Mouse (Mus musculus): ENCODE results near the gene Duox2. TPM values are rescaled to one million over a fixed set of nuclear protein-coding genes. Genes with fewer than 3 reads are reported as not detected.
"Not testable (repeated sequence)": the region's sequence is repeated elsewhere in the genome, so short reads cannot be mapped to it uniquely, and the experiment has no call there.

The Duox2 gene
- 0.08 TPM in 1 of 2 replicates, not detected in the other for polyA plus RNA-seq (2015; fragmentation: Nextera tagmentation; extraction: Ambion mirVana)

GRCm38 (mm10) chr2:122298096-122298499 lies at the start of gene Duox2:
Gene Duox2 (minus strand): TSS chr2:122298449.
- Histone ChIP-seq H3K4me1 (replicated peaks) (peaks cover 39% of the 10 kb centered on the region), H3K36me3 (no peaks in the 10 kb centered on the region), H3K4me2 (replicated peaks) (peak within 1 kb of the TSS; percentile 67), H3K9me3 (no peaks in the 10 kb centered on the region), H3K27me3 (replicated peaks) (peaks cover 87% of the 10 kb centered on the region), H3K9ac (no peak within 1 kb of the TSS), H3K27ac (no peak within 1 kb of the TSS), H3K4me3 (replicated peaks) (peak within 1 kb of the TSS; percentile 29)
- WGBS, result 2% methylated on average over 13 of the region's 13 CpGs
- no peak for ATAC-seq

DNA sequence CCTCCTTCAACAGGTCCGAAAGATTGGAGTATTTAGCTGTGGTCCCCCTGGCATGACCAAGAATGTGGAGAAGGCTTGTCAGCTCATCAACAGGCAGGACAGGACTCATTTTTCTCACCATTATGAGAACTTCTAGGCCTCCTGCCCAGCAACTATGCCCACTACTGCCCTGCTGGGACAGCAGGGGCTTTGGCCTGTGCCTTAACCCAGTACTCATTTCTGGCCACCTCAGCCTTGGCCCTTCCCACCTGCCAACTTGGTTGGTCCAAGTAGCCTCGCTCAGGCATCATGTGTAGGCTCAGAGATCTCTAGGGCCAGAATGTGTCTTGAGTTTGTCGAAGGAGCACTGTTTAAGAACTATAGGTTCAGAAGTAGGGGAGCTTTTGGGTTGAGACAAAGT lies 49.0 kb upstream of the Duox2 start:
- Histone ChIP-seq H3K9me3 (no peaks in the 10 kb centered on the region), H3K27me3 (replicated peaks) (no peaks in the 10 kb centered on the region), H3K36me3 (no peaks in the 10 kb centered on the region), H3K4me1 (replicated peaks) (peaks cover 16% of the 10 kb centered on the region), H3K4me3 (replicated peaks) (no peak overlapping the region), H3K27ac (no peak overlapping the region), H3K9ac (no peak overlapping the region), H3K4me2 (replicated peaks) (no peak overlapping the region)
- ATAC-seq, result no peak
- 91% methylated on average over 3 of the region's 3 CpGs for WGBS

DNA sequence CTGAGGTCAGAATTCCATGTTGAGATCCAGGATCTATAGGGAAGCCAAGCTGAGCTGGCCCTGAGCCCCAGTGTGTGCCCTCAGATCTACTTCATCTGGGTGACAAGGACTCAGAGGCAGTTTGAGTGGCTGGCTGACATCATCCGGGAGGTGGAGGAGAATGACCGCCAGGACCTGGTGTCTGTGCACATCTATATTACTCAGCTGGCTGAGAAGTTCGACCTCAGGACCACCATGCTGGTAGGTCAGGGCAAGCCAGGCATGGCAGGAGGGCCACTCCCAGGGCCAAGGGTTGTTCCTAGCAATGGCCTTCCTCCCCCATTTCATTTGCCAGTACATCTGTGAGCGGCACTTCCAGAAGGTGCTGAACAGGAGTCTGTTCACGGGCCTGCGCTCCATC lies 47.9 kb upstream of the Duox2 start:
- WGBS, result 89% methylated on average over 6 of the region's 6 CpGs

DNA sequence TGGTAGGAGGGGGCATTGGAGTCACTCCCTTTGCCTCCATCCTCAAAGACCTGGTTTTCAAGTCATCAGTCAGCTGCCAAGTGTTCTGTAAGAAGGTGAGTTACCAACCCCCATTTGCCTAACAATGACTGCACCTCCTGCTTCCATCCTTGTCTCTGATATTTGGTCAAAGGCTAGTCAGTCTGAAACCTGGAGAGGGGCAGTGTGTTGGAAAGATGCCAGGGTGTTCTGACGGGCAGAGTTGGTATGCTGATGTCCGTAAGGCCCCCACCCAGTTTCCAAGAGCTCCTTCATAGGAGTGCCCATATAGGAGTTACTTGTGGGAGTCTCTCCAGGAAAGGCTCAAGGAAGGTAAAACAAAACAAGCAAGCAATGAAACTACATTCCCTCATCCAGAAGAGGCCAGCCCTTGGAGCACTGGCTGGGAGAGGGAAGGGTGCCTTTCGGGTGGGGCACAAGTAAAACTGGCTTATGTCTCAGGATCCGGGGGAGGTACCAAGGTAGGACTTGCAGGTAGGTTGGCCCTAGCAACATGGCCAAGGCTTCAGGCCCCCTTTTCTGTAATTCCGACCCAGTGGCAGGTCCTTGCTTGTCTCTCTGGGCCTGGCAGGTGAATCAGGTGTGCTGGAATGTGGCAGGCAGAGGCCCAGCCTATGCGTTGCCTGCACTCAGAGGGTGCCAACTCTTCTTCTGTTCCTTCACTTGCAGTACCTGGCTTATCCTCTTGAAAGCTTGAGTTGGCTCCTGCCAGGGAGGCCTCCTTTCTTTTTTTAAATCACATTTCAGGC lies 47.1 kb upstream of the Duox2 start:
- Histone ChIP-seq H3K4me2 (replicated peaks) (no peak overlapping the region), H3K9ac (no peak overlapping the region), H3K27me3 (replicated peaks) (no peaks in the 10 kb centered on the region), H3K36me3 (no peaks in the 10 kb centered on the region), H3K4me3 (replicated peaks) (no peak overlapping the region), H3K4me1 (replicated peaks) (peaks cover 16% of the 10 kb centered on the region), H3K9me3 (no peaks in the 10 kb centered on the region), H3K27ac (no peak overlapping the region)
- 76% methylated on average over 6 of the region's 6 CpGs for WGBS
- no peak for ATAC-seq

More for the DNA sequence above, 47.9 kb upstream of the Duox2 start:
- not testable (repeated sequence) for H3K4me2 ChIP-seq (replicated peaks); H3K27me3 ChIP-seq (replicated peaks); ATAC-seq; H3K9me3 ChIP-seq; H3K27ac ChIP-seq; H3K36me3 ChIP-seq; H3K4me3 ChIP-seq (replicated peaks); H3K9ac ChIP-seq
- H3K4me1 ChIP-seq (replicated peaks), result peaks cover 16% of the 10 kb centered on the region

GRCm38 (mm10) chr2:122337291-122337690 lies 39.0 kb upstream of the Duox2 start:
- Histone ChIP-seq H3K4me3 (replicated peaks) (no peak overlapping the region), H3K4me1 (replicated peaks) (no peaks in the 10 kb centered on the region), H3K36me3 (no peaks in the 10 kb centered on the region), H3K27ac (no peak overlapping the region), H3K4me2 (replicated peaks) (no peak overlapping the region), H3K27me3 (replicated peaks) (no peaks in the 10 kb centered on the region), H3K9ac (no peak overlapping the region), H3K9me3 (no peaks in the 10 kb centered on the region)
- no peak for ATAC-seq
- WGBS, result 66% methylated on average over 21 of the region's 21 CpGs

DNA sequence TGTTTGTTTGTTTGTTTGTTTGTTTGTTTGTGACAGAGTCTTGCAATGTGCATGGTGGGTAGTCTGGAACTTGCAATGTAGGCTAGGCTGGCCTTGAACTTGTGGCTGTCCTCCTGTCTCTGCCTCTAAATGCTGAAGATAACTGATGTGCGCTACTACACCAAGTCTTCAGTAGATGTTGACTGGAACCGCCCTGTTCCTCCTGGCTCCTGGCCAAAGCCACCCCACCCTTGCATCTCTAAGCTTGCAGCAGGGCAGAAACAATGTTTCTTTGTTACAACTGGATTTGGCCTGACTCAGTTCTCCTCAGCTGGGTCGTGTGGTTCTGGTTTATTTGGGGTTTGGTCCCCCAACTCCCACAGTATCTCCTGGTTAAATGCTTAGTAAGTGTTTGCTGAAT lies 35.9 kb upstream of the Duox2 start:
- peak; percentile 52; the same call in 1 of the 2 replicates for ATAC-seq
- no peaks in the 10 kb centered on the region for H3K9me3 ChIP-seq
- 56% methylated on average over 3 of the region's 3 CpGs for WGBS
- H3K4me2 ChIP-seq (replicated peaks), result no peak overlapping the region
- no peak overlapping the region for H3K9ac ChIP-seq
- no peak overlapping the region for H3K27ac ChIP-seq
- H3K27me3 ChIP-seq (replicated peaks), result no peaks in the 10 kb centered on the region
- no peaks in the 10 kb centered on the region for H3K4me1 ChIP-seq (replicated peaks)
- no peaks in the 10 kb centered on the region for H3K36me3 ChIP-seq
- no peak overlapping the region for H3K4me3 ChIP-seq (replicated peaks)

- H3K9ac ChIP-seq, result no peak overlapping the region
- no peak overlapping the region for H3K27ac ChIP-seq
- H3K36me3 ChIP-seq, result no peaks in the 10 kb centered on the region
- no peaks in the 10 kb centered on the region for H3K4me1 ChIP-seq (replicated peaks)
- WGBS, result 85% methylated on average over 3 of the region's 3 CpGs
- ATAC-seq, result no peak
- H3K4me2 ChIP-seq (replicated peaks), result no peak overlapping the region
- H3K9me3 ChIP-seq, result no peaks in the 10 kb centered on the region
- H3K4me3 ChIP-seq (replicated peaks), result no peak overlapping the region
- H3K27me3 ChIP-seq (replicated peaks), result no peaks in the 10 kb centered on the region
These were observed 34.0 kb upstream of the Duox2 start for GRCm38 (mm10) chr2:122332222-122332621.

- not testable (repeated sequence) for H3K4me1 ChIP-seq (replicated peaks); H3K4me3 ChIP-seq (replicated peaks); H3K36me3 ChIP-seq; ATAC-seq; H3K9me3 ChIP-seq; H3K4me2 ChIP-seq (replicated peaks); H3K9ac ChIP-seq; H3K27ac ChIP-seq; H3K27me3 ChIP-seq (replicated peaks)
- WGBS, result 84% methylated on average over 6 of the region's 6 CpGs
These were observed 32.1 kb upstream of the Duox2 start for GRCm38 (mm10) chr2:122330317-122330716.

DNA sequence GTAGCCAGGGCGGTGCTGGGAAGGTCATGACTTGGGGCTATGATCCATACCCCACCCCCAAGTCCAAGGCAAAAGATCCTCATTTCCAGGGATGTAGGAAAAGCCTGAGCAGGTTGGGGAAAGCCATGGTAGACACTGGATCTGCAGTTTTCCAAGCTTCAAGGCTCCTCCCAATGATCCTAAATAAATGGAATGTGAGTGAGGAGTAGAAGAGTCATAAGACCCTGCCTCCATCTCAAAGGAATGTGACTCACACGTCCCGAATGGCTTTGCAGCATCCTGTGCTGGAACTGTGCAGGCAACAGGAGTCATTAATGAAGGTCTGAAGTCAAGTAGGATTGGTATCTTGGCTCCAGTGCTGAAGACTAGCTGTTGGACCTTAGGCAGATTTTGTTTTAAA lies 29.7 kb upstream of the Duox2 start:
- Histone ChIP-seq H3K27me3 (replicated peaks) (no peaks in the 10 kb centered on the region), H3K9me3 (no peaks in the 10 kb centered on the region), H3K4me2 (replicated peaks) (no peak overlapping the region), H3K36me3 (no peaks in the 10 kb centered on the region), H3K4me3 (replicated peaks) (no peak overlapping the region), H3K9ac (no peak overlapping the region), H3K4me1 (replicated peaks) (no peaks in the 10 kb centered on the region), H3K27ac (no peak overlapping the region)
- WGBS, result 58% methylated on average over 3 of the region's 3 CpGs
- no peak for ATAC-seq

DNA sequence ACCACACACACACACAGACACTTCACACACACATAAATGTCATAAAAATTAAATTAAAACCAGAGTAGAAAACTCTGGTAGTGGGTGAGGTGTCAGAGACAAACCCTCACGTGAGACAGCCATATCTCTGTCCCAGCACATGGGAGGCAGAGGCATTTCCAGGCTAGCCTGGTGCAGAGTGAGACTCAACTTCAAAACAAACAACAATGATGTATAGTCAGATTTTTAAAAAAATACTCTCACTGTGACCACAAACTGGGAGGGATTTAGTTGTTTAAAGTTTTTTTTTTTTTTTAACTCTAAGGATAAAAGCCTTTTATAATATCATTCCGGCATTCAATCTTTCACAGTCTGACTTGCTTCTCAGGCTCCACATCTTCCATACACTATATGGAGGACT lies 27.1 kb upstream of the Duox2 start:
- Histone ChIP-seq H3K9me3 (no peaks in the 10 kb centered on the region), H3K4me1 (replicated peaks) (no peaks in the 10 kb centered on the region), H3K4me3 (replicated peaks) (no peak overlapping the region), H3K9ac (no peak overlapping the region), H3K27ac (no peak overlapping the region), H3K36me3 (no peaks in the 10 kb centered on the region), H3K4me2 (replicated peaks) (no peak overlapping the region), H3K27me3 (replicated peaks) (no peaks in the 10 kb centered on the region)
- WGBS, result 63% methylated on average over 2 of the region's 2 CpGs
- no peak for ATAC-seq

GRCm38 (mm10) chr2:122324586-122324985 lies 26.3 kb upstream of the Duox2 start:
- Histone ChIP-seq H3K4me1 (replicated peaks) (no peaks in the 10 kb centered on the region), H3K27me3 (replicated peaks) (no peaks in the 10 kb centered on the region), H3K4me3 (replicated peaks) (no peak overlapping the region), H3K27ac (no peak overlapping the region), H3K36me3 (no peaks in the 10 kb centered on the region), H3K9me3 (no peaks in the 10 kb centered on the region), H3K4me2 (replicated peaks) (no peak overlapping the region), H3K9ac (no peak overlapping the region)
- WGBS, result 78% methylated on average over 3 of the region's 3 CpGs
- ATAC-seq, result no peak

DNA sequence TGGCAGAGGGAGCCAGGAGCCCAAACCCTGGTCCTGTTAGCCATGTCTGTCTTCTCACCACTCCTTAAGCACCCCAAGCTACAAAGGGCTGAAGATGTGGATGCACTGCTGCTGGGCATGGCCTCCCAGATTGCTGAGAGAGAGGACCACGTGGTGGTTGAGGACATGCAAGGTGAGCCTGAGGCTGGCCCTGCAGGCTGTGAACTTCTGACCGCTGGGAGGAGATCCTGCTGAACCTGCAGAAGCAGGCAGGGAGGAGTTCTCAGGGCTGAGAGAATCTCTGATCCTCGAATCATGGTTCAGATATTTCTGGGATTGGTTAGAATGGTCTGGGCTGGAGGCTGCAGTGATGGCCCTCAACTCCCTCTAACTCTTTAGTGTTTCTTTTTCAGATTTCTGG lies 25.7 kb upstream of the Duox2 start:
- 55% methylated on average over 3 of the region's 3 CpGs for WGBS
- no peak for ATAC-seq
- Histone ChIP-seq H3K36me3 (no peaks in the 10 kb centered on the region), H3K27me3 (replicated peaks) (no peaks in the 10 kb centered on the region), H3K9ac (no peak overlapping the region), H3K9me3 (no peaks in the 10 kb centered on the region), H3K27ac (no peak overlapping the region), H3K4me1 (replicated peaks) (no peaks in the 10 kb centered on the region), H3K4me3 (replicated peaks) (no peak overlapping the region), H3K4me2 (replicated peaks) (no peak overlapping the region)

- Histone ChIP-seq H3K27ac (no peak overlapping the region), H3K27me3 (replicated peaks) (peaks cover 24% of the 10 kb centered on the region), H3K9me3 (no peaks in the 10 kb centered on the region), H3K36me3 (no peaks in the 10 kb centered on the region), H3K9ac (no peak overlapping the region), H3K4me3 (replicated peaks) (no peak overlapping the region), H3K4me1 (replicated peaks) (peaks cover 11% of the 10 kb centered on the region), H3K4me2 (replicated peaks) (no peak overlapping the region)
- ATAC-seq, result no peak
- 61% methylated on average over 4 of the region's 4 CpGs for WGBS
These were observed 19.1 kb upstream of the Duox2 start for GRCm38 (mm10) chr2:122317384-122317783.

All from intestine, embryonic 15.5 days (tissue).